Mouse (Mus musculus) kidney, adult 2 months (tissue): ENCODE data around the gene Klk8.

Experiments
- CTCF ChIP-seq: fragments of 200-500 bp; conservative IDR thresholded peaks from 2 replicates; pipeline ENCODE4 v1.5.1; 2011; ENCODE audit warnings: low read depth, mild to moderate bottlenecking, control low read depth, low read length, moderate library complexity, mixed read lengths; ENCODE audit not compliant: insufficient read depth, insufficient read length
- POLR2A ChIP-seq: fragments of 200-500 bp; IDR thresholded peaks from one replicate; pipeline ENCODE4 v1.6.1; 2011; ENCODE audit warnings: low read depth, low read length, control low read depth

DNA sequence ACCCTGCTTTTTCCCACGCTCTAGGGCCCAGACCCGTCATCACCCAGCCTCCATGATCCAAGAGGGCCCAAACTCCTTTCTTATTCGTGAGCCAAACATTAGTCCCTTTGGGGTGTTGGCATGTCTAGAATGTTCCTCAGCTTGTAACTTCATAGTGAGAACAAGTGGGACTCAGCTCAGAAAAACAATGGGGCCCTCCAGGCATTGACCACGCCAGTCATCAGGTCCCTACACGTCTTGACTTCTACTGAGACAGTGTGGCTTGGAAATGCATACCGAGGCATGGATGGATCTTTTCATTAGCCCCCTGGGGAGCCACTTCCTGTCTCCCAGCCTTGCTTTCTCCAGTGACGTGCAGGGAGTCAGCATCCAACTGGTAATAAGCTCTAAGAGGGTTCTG lies 2.5 kb downstream of the Klk8 start:
- TF ChIP-seq CTCF (no peak), POLR2A (no peak)
